Mouse (Mus musculus) lung, postnatal 0 days (tissue): ENCODE measurements around the gene Hlx. TPM values are rescaled to one million over a fixed set of nuclear protein-coding genes. Genes with fewer than 3 reads are reported as not detected.

Experiments used
- ATAC-seq: fragments of 200-750 bp; cut with Nextera tagmentation; 2 replicates; pipeline ENCODE4 v1.8.0; 2017; ENCODE audit warnings: moderate library complexity
- DNase-seq: peaks from one replicate; pipeline ENCODE4 v3.0.0-alpha.2; 2016; ENCODE audit warnings: low spot score
- H3K27ac ChIP-seq: fragments of 300-500 bp; sonication (generic); 2 replicates; pipeline ENCODE4 v1.5.1; 2014; ENCODE audit warnings: antibody characterized with exemption, mild to moderate bottlenecking, low read length, mixed read lengths
- H3K27me3 ChIP-seq: fragments of 300-500 bp; sonication (generic); replicated peaks from 2 replicates; pipeline ENCODE4 v1.6.1; 2014; ENCODE audit warnings: low read length, mixed read lengths; ENCODE audit not compliant: insufficient read depth
- H3K36me3 ChIP-seq: fragments of 300-500 bp; sonication (generic); 2 replicates; pipeline ENCODE4 v1.6.1; 2014; ENCODE audit warnings: low read length, mixed read lengths; ENCODE audit not compliant: insufficient read depth
- H3K4me1 ChIP-seq: fragments of 300-500 bp; sonication (generic); 2 replicates; pipeline ENCODE4 v1.6.1; 2014; ENCODE audit warnings: antibody characterized with exemption, low read depth, low read length, mixed read lengths; ENCODE audit not compliant: insufficient read depth
- H3K4me2 ChIP-seq: fragments of 300-500 bp; sonication (generic); replicated peaks from 2 replicates; pipeline ENCODE4 v1.6.1; 2014; ENCODE audit warnings: low read depth, mild to moderate bottlenecking, low read length, moderate library complexity, mixed read lengths
- H3K4me3 ChIP-seq: fragments of 300-500 bp; sonication (generic); 2 replicates; pipeline ENCODE4 v1.5.1; 2014; ENCODE audit warnings: low read depth, low read length
- H3K9ac ChIP-seq: fragments of 300-500 bp; sonication (generic); replicated peaks from 2 replicates; pipeline ENCODE4 v1.6.1; 2014; ENCODE audit warnings: low read depth, mild to moderate bottlenecking
- H3K9me3 ChIP-seq: fragments of 300-500 bp; sonication (generic); 2 replicates; pipeline ENCODE4 v1.6.1; 2016; ENCODE audit warnings: low read length, mixed read lengths
- CTCF ChIP-seq: IDR thresholded peaks from 2 replicates; pipeline ENCODE4 v1.5.1; 2016; ENCODE audit warnings: antibody characterized with exemption, mild to moderate bottlenecking
- EP300 ChIP-seq: IDR thresholded peaks from 2 replicates; pipeline ENCODE4 v1.6.1; 2016; ENCODE audit warnings: antibody characterized with exemption, mild to moderate bottlenecking, control low read depth
- WGBS: fragments of 180-500 bp; shearing (Covaris S2); extraction: QIAGEN DNeasy Blood & Tissue Kit; methylation state at CpG from one replicate; pipeline ENCODE4 v1.1.7; 2014; 5-methylcytosine and 5-hydroxymethylcytosine counted together
- polyA plus RNA-seq: library from polyadenylated mRNA; unstranded; fragments of >200 nt; fragmentation: Nextera tagmentation; extraction: Ambion mirVana; gene quantifications from 2 replicates; pipeline ENCODE4 v1.2.1, GENCODE M21; 2015

Hlx gene
- polyA plus RNA-seq, 1 experiment from 2014 or later: 34.2 TPM

- Histone ChIP-seq H3K27me3 (peaks cover 73% of the 10 kb centered on the region), H3K4me3 (no peak overlapping the region), H3K36me3 (no peaks in the 10 kb centered on the region), H3K9me3 (no peaks in the 10 kb centered on the region), H3K9ac (no peak overlapping the region), H3K4me2 (no peak overlapping the region), H3K4me1 (0 out of 2 replicates have a peak, but pooled peaks cover 6% of the 10 kb centered on the region), H3K27ac (no peak overlapping the region)
- DNase-seq: no peak
- 24% methylated on average over 12 of the region's 12 CpGs for WGBS
- no peak for TF ChIP-seq CTCF
- TF ChIP-seq EP300: no peak
- no peak for ATAC-seq
Measured at GRCm38 (mm10) chr1:184717691-184718200, 14.7 kb downstream of the Hlx start.

- no peaks in the 10 kb centered on the region for H3K36me3 ChIP-seq
- 10% methylated on average over 18 of the region's 18 CpGs for WGBS
- no peak overlapping the region for H3K4me2 ChIP-seq
- TF ChIP-seq EP300: no peak
- no peak for TF ChIP-seq CTCF
- no peaks in the 10 kb centered on the region for H3K9me3 ChIP-seq
- no peak overlapping the region for H3K27ac ChIP-seq
- peaks cover 69% of the 10 kb centered on the region for H3K27me3 ChIP-seq
- ATAC-seq (no peak), DNase-seq (no peak)
- 0 out of 2 replicates have a peak, but pooled peaks cover 6% of the 10 kb centered on the region for H3K4me1 ChIP-seq
- H3K4me3 ChIP-seq: no peak overlapping the region
- no peak overlapping the region for H3K9ac ChIP-seq
Measured at GRCm38 (mm10) chr1:184717016-184717568, 15.3 kb downstream of the Hlx start.

GRCm38 (mm10) chr1:184716117-184716516, 16.3 kb downstream of the Hlx start:
- H3K4me3 ChIP-seq: no peak overlapping the region
- no peak overlapping the region for H3K9ac ChIP-seq
- H3K27ac ChIP-seq: no peak overlapping the region
- peaks cover 62% of the 10 kb centered on the region for H3K27me3 ChIP-seq
- H3K4me1 ChIP-seq: 0 out of 2 replicates have a peak, but pooled peaks cover 6% of the 10 kb centered on the region
- H3K9me3 ChIP-seq: no peaks in the 10 kb centered on the region
- H3K4me2 ChIP-seq: no peak overlapping the region
- WGBS: 17% methylated on average over 6 of the region's 6 CpGs
- TF ChIP-seq CTCF (no peak), EP300 (no peak)
- no peaks in the 10 kb centered on the region for H3K36me3 ChIP-seq
- DNase-seq (no peak), ATAC-seq (no peak)

- Histone ChIP-seq H3K27ac (no peak overlapping the region), H3K9me3 (no peaks in the 10 kb centered on the region), H3K4me2 (no peak overlapping the region), H3K36me3 (no peaks in the 10 kb centered on the region), H3K4me3 (no peak overlapping the region), H3K9ac (no peak overlapping the region), H3K4me1 (0 out of 2 replicates have a peak, but pooled peaks cover 6% of the 10 kb centered on the region), H3K27me3 (peaks cover 57% of the 10 kb centered on the region)
- ATAC-seq (no peak), DNase-seq (no peak)
- TF ChIP-seq CTCF: no peak
- TF ChIP-seq EP300: no peak
- 45% methylated on average over 6 of the region's 6 CpGs for WGBS
Measured at GRCm38 (mm10) chr1:184715693-184716092, 16.7 kb downstream of the Hlx start.

GRCm38 (mm10) chr1:184714515-184714914, 17.9 kb downstream of the Hlx start:
- TF ChIP-seq CTCF: no peak
- no peak for TF ChIP-seq EP300
- H3K4me2 ChIP-seq: no peak overlapping the region
- no peaks in the 10 kb centered on the region for H3K36me3 ChIP-seq
- no peak overlapping the region for H3K4me3 ChIP-seq
- 0 out of 2 replicates have a peak, but pooled peaks cover 6% of the 10 kb centered on the region for H3K4me1 ChIP-seq
- no peak for DNase-seq
- H3K9ac ChIP-seq: no peak overlapping the region
- WGBS: 42% methylated on average over 3 of the region's 3 CpGs
- no peak overlapping the region for H3K27ac ChIP-seq
- peaks cover 46% of the 10 kb centered on the region for H3K27me3 ChIP-seq
- no peaks in the 10 kb centered on the region for H3K9me3 ChIP-seq
- ATAC-seq: no peak

- Histone ChIP-seq H3K9ac (no peak overlapping the region), H3K4me1 (0 out of 2 replicates have a peak, but pooled peaks cover 6% of the 10 kb centered on the region), H3K27ac (no peak overlapping the region), H3K9me3 (no peaks in the 10 kb centered on the region), H3K36me3 (no peaks in the 10 kb centered on the region), H3K4me2 (no peak overlapping the region), H3K27me3 (peaks cover 38% of the 10 kb centered on the region), H3K4me3 (no peak overlapping the region)
- WGBS: 81% methylated on average over 5 of the region's 5 CpGs
- no peak for DNase-seq
- no peak for ATAC-seq
- TF ChIP-seq EP300: no peak
Measured at GRCm38 (mm10) chr1:184713716-184714115, 18.7 kb downstream of the Hlx start.
